Comparison of ENCODE assay signal across 41 mouse cellular contexts in genomic region chr1:191041352-191041751, GRCm38 (mm10). TPM values are rescaled to one million over a fixed set of nuclear protein-coding genes. Genes with fewer than 3 reads are reported as not detected.
"Had no signal": no experiment of that assay in that cellular context is flagged by ENCODE, and none has a peak within 500 bp of the region (broad histone marks: within the 10 kb centered on the region; RNA-seq: fewer than 3 reads in every experiment).

No protein-coding gene starts in this region.

- H3K4me2 ChIP-seq: heart, embryonic 11.5 days; heart, embryonic 13.5 days; heart, embryonic 15.5 days; hindbrain, embryonic 12.5 days; hindbrain, embryonic 14.5 days; intestine, embryonic 15.5 days; kidney, embryonic 15.5 days; limb, embryonic 13.5 days; limb, embryonic 15.5 days; liver, embryonic 12.5 days had no signal

- H3K9me3 ChIP-seq: heart, embryonic 13.5 days; heart, embryonic 15.5 days; hindbrain, embryonic 10.5 days; hindbrain, embryonic 12.5 days; intestine, embryonic 15.5 days; kidney, embryonic 15.5 days; limb, embryonic 13.5 days; limb, embryonic 15.5 days; liver, embryonic 12.5 days had no signal

- ATAC-seq: forebrain, postnatal 0 days; hindbrain, embryonic 16.5 days; inflammation-experienced regulatory T-cells, adult 6 months; intestine, embryonic 15.5 days; intestine, postnatal 0 days; liver, embryonic 12.5 days had no signal

- H3K4me1 ChIP-seq: heart, embryonic 13.5 days; heart, embryonic 15.5 days; hindbrain, embryonic 10.5 days; hindbrain, embryonic 12.5 days; intestine, embryonic 15.5 days; limb, embryonic 13.5 days; limb, embryonic 15.5 days had no signal

- H3K9ac ChIP-seq: forebrain, postnatal 0 days; heart, embryonic 13.5 days; heart, embryonic 15.5 days; hindbrain, embryonic 12.5 days; hindbrain, embryonic 14.5 days; intestine, embryonic 15.5 days; kidney, embryonic 15.5 days; limb, embryonic 13.5 days; limb, embryonic 15.5 days; liver, embryonic 12.5 days had no signal

- H3K27ac ChIP-seq: heart, adult 2 months; heart, embryonic 13.5 days; heart, embryonic 15.5 days; hindbrain, embryonic 10.5 days; hindbrain, embryonic 12.5 days; hindbrain, embryonic 14.5 days; intestine, embryonic 15.5 days; kidney, embryonic 15.5 days; kidney, postnatal 0 days; limb, embryonic 13.5 days; limb, embryonic 15.5 days; liver, embryonic 12.5 days had no signal

- H3K36me3 ChIP-seq: heart, embryonic 13.5 days; heart, embryonic 15.5 days; hindbrain, embryonic 10.5 days; hindbrain, embryonic 12.5 days; intestine, embryonic 15.5 days; kidney, embryonic 15.5 days; limb, embryonic 13.5 days; limb, embryonic 15.5 days; liver, embryonic 12.5 days had no signal

- H3K27me3 ChIP-seq: heart, embryonic 13.5 days; heart, embryonic 15.5 days; hindbrain, embryonic 12.5 days; intestine, embryonic 15.5 days; kidney, embryonic 15.5 days; limb, embryonic 13.5 days; limb, embryonic 15.5 days; liver, embryonic 12.5 days had no signal

- H3K4me3 ChIP-seq: heart, adult 2 months; heart, embryonic 13.5 days; heart, embryonic 15.5 days; hindbrain, embryonic 10.5 days; hindbrain, embryonic 12.5 days; intestine, embryonic 15.5 days; kidney, embryonic 15.5 days; limb, embryonic 13.5 days; limb, embryonic 15.5 days; liver, embryonic 12.5 days had no signal

- DNase-seq: forebrain, postnatal 0 days; gastrocnemius, postnatal 25 days; heart, adult 2 months; heart, postnatal 14 days; heart, postnatal 36 days; kidney, adult 18-20 months; kidney, adult 8-10 months; kidney, postnatal 14 days; kidney, postnatal 36 days; layer of hippocampus, adult 9-11 months; layer of hippocampus, postnatal 36 days; left cerebral cortex, postnatal 4 days had no signal

RNA-seq across cellular contexts. Expression of gene Spata45, which starts 4.9 kb away (rescaled TPM):
- total RNA-seq: forebrain, postnatal 0 days; gastrocnemius, adult 18-20 months; gastrocnemius, adult 8-10 months; gastrocnemius, postnatal 25 days; gastrocnemius, postnatal 4 days; heart, adult 2 months; heart, postnatal 14 days; heart, postnatal 36 days; layer of hippocampus, adult 18-20 months; layer of hippocampus, adult 8-10 months; layer of hippocampus, postnatal 14 days; layer of hippocampus, postnatal 36 days; left cerebral cortex, adult 18-20 months; left cerebral cortex, adult 8-10 months; left cerebral cortex, postnatal 10 days; left cerebral cortex, postnatal 25 days; left cerebral cortex, postnatal 4 days; liver, adult 2 months had no signal
- polyA plus RNA-seq: forebrain, postnatal 0 days; heart, adult 2 months; heart, embryonic 13.5 days; heart, embryonic 15.5 days; heart, postnatal 0 days; hindbrain, embryonic 10.5 days; hindbrain, embryonic 12.5 days; hindbrain, embryonic 14.5 days; hindbrain, embryonic 16.5 days; intestine, embryonic 15.5 days; kidney, embryonic 15.5 days; kidney, postnatal 0 days; large intestine, adult 2 months; limb, embryonic 11.5 days; limb, embryonic 13.5 days; limb, embryonic 15.5 days; liver, adult 2 months; liver, embryonic 12.5 days had no signal

RNA-seq across cellular contexts. Expression of gene Batf3, which starts 56.3 kb away (rescaled TPM):
- total RNA-seq: gastrocnemius, adult 18-20 months; gastrocnemius, adult 8-10 months; heart, postnatal 14 days; layer of hippocampus, postnatal 14 days had no signal
